In the genomic region with DNA sequence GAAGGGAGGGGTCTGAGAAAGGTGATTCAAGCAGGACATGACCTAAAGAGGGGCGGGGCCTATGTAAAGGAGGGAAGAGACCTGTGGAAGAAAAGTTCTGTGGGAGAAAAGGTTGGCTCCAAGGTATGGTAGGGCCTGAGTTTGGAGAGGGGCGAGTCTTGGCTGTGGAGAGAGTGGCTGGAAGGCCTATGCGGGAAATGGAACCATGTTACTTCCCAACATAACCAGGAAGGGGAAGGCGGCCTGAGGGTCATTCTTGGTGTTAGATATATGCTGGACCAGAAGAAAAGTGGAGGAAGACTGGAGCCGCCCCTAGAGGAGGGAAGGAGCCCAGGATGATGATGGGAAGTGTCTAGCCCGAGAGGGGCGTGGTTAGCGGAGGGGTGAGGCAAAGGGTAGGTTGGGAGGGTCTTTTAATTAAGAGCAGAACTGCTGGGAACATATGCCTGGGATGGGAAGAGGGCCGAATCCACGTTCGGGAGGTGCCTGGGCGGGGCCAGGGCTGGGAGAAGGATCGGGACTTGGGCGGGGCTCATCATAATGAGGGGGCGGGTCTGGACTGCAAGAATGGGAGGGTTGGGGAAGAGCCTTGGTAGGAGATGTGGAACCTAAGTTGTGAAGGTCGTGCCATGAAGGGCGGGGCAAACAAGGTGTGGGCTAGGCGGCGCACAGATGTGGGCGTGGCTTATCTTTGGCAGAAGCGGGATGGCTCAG, we compare ENCODE assay signal across 8 mouse cellular contexts. TPM values are rescaled to one million over a fixed set of nuclear protein-coding genes. Genes with fewer than 3 reads are reported as not detected.
DNase-seq lines count a peak whose midpoint lies in the region; ATAC-seq and TF ChIP-seq lines count a peak whose summit lies in the region.

No protein-coding gene starts in this region.

- in situ Hi-C loops in CH12.LX (cut with MboI; ENCODE audit: low pct_ligation_motif_present, low pct_unique_long_range_greater_than_20kb, low sequenced_read_pairs) = no loop called here

- peak; percentile 26 for ATAC-seq in embryonic facial prominence, embryonic 13.5 days (ENCODE audit: insufficient number of reproducible peaks, insufficient read depth, low FRiP score, low TSS enrichment, low read depth)
- ATAC-seq in intestine, embryonic 16.5 days = peak; percentile 59
- peak; percentile 39 for ATAC-seq in lung, postnatal 0 days

- H3K4me3 ChIP-seq in CH12.LX (replicated peaks in 1 of 3; ENCODE audit: low read depth in 2 of 3, low read length in 2 of 3, poor library complexity in 1 of 3) = peak overlapping the region; percentile 34 to 76 (median 49)
- peak overlapping the region; percentile 91 for H3K4me3 ChIP-seq in embryonic facial prominence, embryonic 13.5 days
- H3K4me3 ChIP-seq in intestine, embryonic 16.5 days (ENCODE audit: low read length) = peak overlapping the region; percentile 74
- peak overlapping the region; percentile 80 for H3K4me3 ChIP-seq in lung, postnatal 0 days (ENCODE audit: low read depth, low read length)

- H3K9ac ChIP-seq in CH12.LX (ENCODE audit: insufficient read depth, low read depth) = no peak overlapping the region; the same call in 1 of the 2 replicates
- 0 out of 2 replicates have a peak overlapping the region, but pooled peaks have one; percentile 95 for H3K9ac ChIP-seq in embryonic facial prominence, embryonic 13.5 days
- H3K9ac ChIP-seq in intestine, embryonic 16.5 days (ENCODE audit: low read depth, low read length) = peak overlapping the region; percentile 34; the same call in 1 of the 2 replicates
- H3K9ac ChIP-seq in lung, postnatal 0 days (replicated peaks; ENCODE audit: low read depth) = no peak overlapping the region

- H3K9me3 ChIP-seq in CH12.LX (replicated peaks; ENCODE audit: low read length) = no peaks in the 10 kb centered on the region
- no peaks in the 10 kb centered on the region for H3K9me3 ChIP-seq in embryonic facial prominence, embryonic 13.5 days
- H3K9me3 ChIP-seq in intestine, embryonic 16.5 days (ENCODE audit: control insufficient read depth, low read length) = no peaks in the 10 kb centered on the region
- H3K9me3 ChIP-seq in lung, postnatal 0 days (ENCODE audit: low read length) = no peaks in the 10 kb centered on the region

- TF ChIP-seq RAD21 in CH12.LX (IDR thresholded peaks at IDR 0.05; ENCODE audit: low read depth, low read length) = no peak

- H3K4me1 ChIP-seq in CH12.LX (ENCODE audit: control insufficient read depth in 1 of 2, insufficient read depth in 2 of 2) = peaks cover 0 to 26% of the 10 kb centered on the region in 2 experiments; a peak in 2 of 4 replicates
- peaks cover 15% of the 10 kb centered on the region for H3K4me1 ChIP-seq in embryonic facial prominence, embryonic 13.5 days
- peaks cover 12% of the 10 kb centered on the region for H3K4me1 ChIP-seq in intestine, embryonic 16.5 days (ENCODE audit: control insufficient read depth, insufficient read depth, low read length)
- peaks cover 6% of the 10 kb centered on the region; the same call in 1 of the 2 replicates for H3K4me1 ChIP-seq in lung, postnatal 0 days (ENCODE audit: insufficient read depth, low read depth, low read length)

- peaks cover 0 to 17% of the 10 kb centered on the region in 2 experiments for H3K36me3 ChIP-seq in CH12.LX (replicated peaks in 1 of 2; ENCODE audit: control insufficient read depth in 1 of 2, insufficient read depth in 1 of 2, low read length in 1 of 2)
- H3K36me3 ChIP-seq in embryonic facial prominence, embryonic 13.5 days = no peaks in the 10 kb centered on the region
- H3K36me3 ChIP-seq in intestine, embryonic 16.5 days (ENCODE audit: control insufficient read depth, insufficient read depth, low read length) = no peaks in the 10 kb centered on the region
- no peaks in the 10 kb centered on the region for H3K36me3 ChIP-seq in lung, postnatal 0 days (ENCODE audit: insufficient read depth, low read length)

- peak; percentile 78 for TF ChIP-seq POLR2A in CH12.LX (IDR thresholded peaks at IDR 0.05; ENCODE audit: low read depth, low read length)

- H3K27me3 ChIP-seq in CH12.LX (replicated peaks) = peaks cover 41% of the 10 kb centered on the region
- no peaks in the 10 kb centered on the region for H3K27me3 ChIP-seq in embryonic facial prominence, embryonic 13.5 days
- H3K27me3 ChIP-seq in intestine, embryonic 16.5 days (replicated peaks; ENCODE audit: control insufficient read depth, insufficient read depth, low read length) = no peaks in the 10 kb centered on the region
- H3K27me3 ChIP-seq in lung, postnatal 0 days (replicated peaks; ENCODE audit: insufficient read depth, low read length) = no peaks in the 10 kb centered on the region

- 4% methylated on average over 21 of the region's 21 CpGs for WGBS in embryonic facial prominence, embryonic 13.5 days
- 3% methylated on average over 21 of the region's 21 CpGs for WGBS in intestine, embryonic 16.5 days
- 2% methylated on average over 21 of the region's 21 CpGs for WGBS in lung, postnatal 0 days

- TF ChIP-seq EP300 in CH12.LX (IDR thresholded peaks at IDR 0.05; ENCODE audit: low read length) = no peak
- no peak; the same call in none of the 2 replicates for TF ChIP-seq EP300 in lung, postnatal 0 days (IDR thresholded peaks at IDR 0.05)

- peak; percentile 51 to 67 for DNase-seq in adrenal gland, adult (ENCODE audit: inconsistent age in 2 of 2, low spot score in 1 of 2)
- DNase-seq in adrenal gland, adult 8-10 months = no peak
- DNase-seq in CH12.LX (ENCODE audit: extremely low read depth) = peak; percentile 92
- DNase-seq in lung, postnatal 0 days (ENCODE audit: low spot score) = peak; percentile 74
- peak; percentile 72 for DNase-seq in testis, postnatal 14 days (ENCODE audit: low spot score)
- no peak for DNase-seq in adrenal gland, adult 18-20 months (ENCODE audit: low spot score in 2 of 2)

- H3K79me2 ChIP-seq in CH12.LX (replicated peaks; ENCODE audit: control insufficient read depth, extremely low read depth, insufficient read depth, poor library complexity, severe bottlenecking) = no peaks in the 10 kb centered on the region

- peak overlapping the region; percentile 8; the same call in 1 of the 2 replicates for H3K27ac ChIP-seq in CH12.LX (ENCODE audit: insufficient read depth, low read depth)
- H3K27ac ChIP-seq in embryonic facial prominence, embryonic 13.5 days = peak overlapping the region; percentile 55
- H3K27ac ChIP-seq in intestine, embryonic 16.5 days (ENCODE audit: low read length) = peak overlapping the region; percentile 52
- peak overlapping the region; percentile 57 for H3K27ac ChIP-seq in lung, postnatal 0 days (ENCODE audit: low read length)

- no peak for TF ChIP-seq CTCF in CH12.LX (conservative IDR thresholded peaks at IDR 0.05 in 1 of 2, IDR thresholded peaks at IDR 0.05 in 1 of 2; ENCODE audit: low read depth in 2 of 2, low read length in 2 of 2)
- TF ChIP-seq CTCF in lung, postnatal 0 days (IDR thresholded peaks at IDR 0.05) = no peak

- peak overlapping the region; percentile 72 for H3K4me2 ChIP-seq in CH12.LX (ENCODE audit: insufficient read depth, low read depth, poor library complexity, severe bottlenecking)
- peak overlapping the region; percentile 88 for H3K4me2 ChIP-seq in embryonic facial prominence, embryonic 13.5 days
- peak overlapping the region; percentile 91 for H3K4me2 ChIP-seq in intestine, embryonic 16.5 days (ENCODE audit: low read depth, low read length)
- H3K4me2 ChIP-seq in lung, postnatal 0 days (replicated peaks; ENCODE audit: low read depth, low read length) = peak overlapping the region; percentile 91

- dilution Hi-C loops in CH12.LX (cut with MboI; ENCODE audit: extremely low pct_ligation_motif_present, extremely low pct_unique_long_range_greater_than_20kb, low sequenced_read_pairs) = no loop called here

RNA-seq across cellular contexts. Expression of gene Klhl26, which starts 0.7 kb away (rescaled TPM):
- 10 to 100 TPM; 27.3 to 35.8 (median 30.6) TPM for total RNA-seq in adrenal gland, adult 8-10 months (2022)
- total RNA-seq in CH12.LX (2012; rRNA removed) (10.2 and 15.6 TPM in 2 replicates), CH12.LX (2014; rRNA removed) (3.7 and 4.7 TPM in 2 replicates)
- 4.9 and 6.0 TPM in 2 replicates for polyA plus RNA-seq in CH12.LX (2012; ENCODE audit: insufficient read length, low read depth)
- 28.2 and 30.8 TPM in 2 replicates for polyA plus RNA-seq in embryonic facial prominence, embryonic 13.5 days (2015; fragmentation: Nextera tagmentation; extraction: Ambion mirVana)
- 21.2 and 21.5 TPM in 2 replicates for polyA plus RNA-seq in intestine, embryonic 16.5 days (2015; fragmentation: Nextera tagmentation; extraction: Ambion mirVana)
- polyA plus RNA-seq in lung, postnatal 0 days (2015; fragmentation: Nextera tagmentation; extraction: Ambion mirVana) = 19.0 and 21.6 TPM in 2 replicates
- 10 to 100 TPM; 26.0 to 27.0 TPM for total RNA-seq in adrenal gland, adult 18-20 months (2021)

RNA-seq across cellular contexts. Expression of gene Tmem59l, which starts 9.7 kb away (rescaled TPM):
- total RNA-seq in adrenal gland, adult 8-10 months (2022) = 10 to 100 TPM; 27.2 to 44.6 (median 31.0) TPM
- total RNA-seq in CH12.LX (2012; rRNA removed) = not detected in 2 replicates
- total RNA-seq in CH12.LX (2014; rRNA removed) = not detected in 2 replicates
- polyA plus RNA-seq in CH12.LX (2012; ENCODE audit: insufficient read length, low read depth) = not detected in 2 replicates
- polyA plus RNA-seq in embryonic facial prominence, embryonic 13.5 days (2015; fragmentation: Nextera tagmentation; extraction: Ambion mirVana) = 32.3 and 34.8 TPM in 2 replicates
- polyA plus RNA-seq in intestine, embryonic 16.5 days (2015; fragmentation: Nextera tagmentation; extraction: Ambion mirVana) = 2.9 and 3.3 TPM in 2 replicates
- polyA plus RNA-seq in lung, postnatal 0 days (2015; fragmentation: Nextera tagmentation; extraction: Ambion mirVana) = 4.1 and 5.2 TPM in 2 replicates
- 10 to 100 TPM; 20.4 to 26.4 TPM for total RNA-seq in adrenal gland, adult 18-20 months (2021)

RNA-seq across cellular contexts. Expression of gene Crlf1, which starts 15.5 kb away (rescaled TPM):
- total RNA-seq in adrenal gland, adult 8-10 months (2022) = 1 to 10 TPM in 1 of 4 experiments, under 1 TPM in 2, not detected in 1; 0.51 to 1.5 (median 0.59) TPM
- total RNA-seq in CH12.LX (2012; rRNA removed) = 1.1 and 1.2 TPM in 2 replicates
- 0.42 TPM in 2 replicates for total RNA-seq in CH12.LX (2014; rRNA removed)
- polyA plus RNA-seq in CH12.LX (2012; ENCODE audit: insufficient read length, low read depth) = 0.44 and 0.78 TPM in 2 replicates
- polyA plus RNA-seq in embryonic facial prominence, embryonic 13.5 days (2015; fragmentation: Nextera tagmentation; extraction: Ambion mirVana) = 152 and 159 TPM in 2 replicates
- 1.6 and 1.7 TPM in 2 replicates for polyA plus RNA-seq in intestine, embryonic 16.5 days (2015; fragmentation: Nextera tagmentation; extraction: Ambion mirVana)
- polyA plus RNA-seq in lung, postnatal 0 days (2015; fragmentation: Nextera tagmentation; extraction: Ambion mirVana) = 98.7 and 112 TPM in 2 replicates
- 1 to 10 TPM in 1 of 2 experiments, under 1 TPM in 1; 0.74 to 1.6 TPM for total RNA-seq in adrenal gland, adult 18-20 months (2021)

RNA-seq across cellular contexts. Expression of gene Rex1bd, which starts 29.1 kb away (rescaled TPM):
- 100 to 1,000 TPM; 126 to 165 (median 148) TPM for total RNA-seq in adrenal gland, adult 8-10 months (2022)
- 87.3 and 90.0 TPM in 2 replicates for total RNA-seq in CH12.LX (2012; rRNA removed)
- total RNA-seq in CH12.LX (2014; rRNA removed) = 43.3 and 47.8 TPM in 2 replicates
- 38.4 and 59.9 TPM in 2 replicates for polyA plus RNA-seq in CH12.LX (2012; ENCODE audit: insufficient read length, low read depth)
- 169 and 178 TPM in 2 replicates for polyA plus RNA-seq in embryonic facial prominence, embryonic 13.5 days (2015; fragmentation: Nextera tagmentation; extraction: Ambion mirVana)
- polyA plus RNA-seq in intestine, embryonic 16.5 days (2015; fragmentation: Nextera tagmentation; extraction: Ambion mirVana) = 130 and 137 TPM in 2 replicates
- 103 and 117 TPM in 2 replicates for polyA plus RNA-seq in lung, postnatal 0 days (2015; fragmentation: Nextera tagmentation; extraction: Ambion mirVana)
- total RNA-seq in adrenal gland, adult 18-20 months (2021) = 100 to 1,000 TPM; 155 to 174 TPM

RNA-seq across cellular contexts. Expression of gene Uba52, which starts 33.2 kb away (rescaled TPM):
- total RNA-seq in adrenal gland, adult 8-10 months (2022) = 1,000 to 10,000 TPM; 1,217 to 1,378 (median 1,304) TPM
- total RNA-seq in CH12.LX (2012; rRNA removed) (3,341 and 3,407 TPM in 2 replicates), CH12.LX (2014; rRNA removed) (1,091 and 1,181 TPM in 2 replicates)
- 1,199 and 1,372 TPM in 2 replicates for polyA plus RNA-seq in CH12.LX (2012; ENCODE audit: insufficient read length, low read depth)
- 987 and 1,032 TPM in 2 replicates for polyA plus RNA-seq in embryonic facial prominence, embryonic 13.5 days (2015; fragmentation: Nextera tagmentation; extraction: Ambion mirVana)
- 991 TPM in 2 replicates for polyA plus RNA-seq in intestine, embryonic 16.5 days (2015; fragmentation: Nextera tagmentation; extraction: Ambion mirVana)
- 723 and 836 TPM in 2 replicates for polyA plus RNA-seq in lung, postnatal 0 days (2015; fragmentation: Nextera tagmentation; extraction: Ambion mirVana)
- 1,000 to 10,000 TPM; 1,449 to 1,570 TPM for total RNA-seq in adrenal gland, adult 18-20 months (2021)

Comparison
In these comparisons a context has a peak if more than half of its experiments do, and no peak if none do; other contexts are left out.
1. DNase-seq: peak in adrenal gland, adult (2 of 2), CH12.LX (single experiment), lung, postnatal 0 days (single experiment) and testis, postnatal 14 days (single experiment); none in adrenal gland, adult 8-10 months (single experiment) and adrenal gland, adult 18-20 months (0 of 2).
2. H3K9ac ChIP-seq: peak in embryonic facial prominence, embryonic 13.5 days (single experiment) and intestine, embryonic 16.5 days (single experiment); none in CH12.LX (single experiment) and lung, postnatal 0 days (single experiment).
3. RNA of gene Crlf1, which starts 15.5 kb away (polyA plus RNA-seq): 152 to 159 TPM in embryonic facial prominence, embryonic 13.5 days and 98.7 to 112 TPM in lung, postnatal 0 days; 1.6 to 1.7 TPM in intestine, embryonic 16.5 days and 0.44 to 0.78 TPM in CH12.LX; every median in the first group is over 10 times any median in the second.
4. Peak in every context shown above with its lines, with median percentiles within 50 percentile points of each other: H3K27ac ChIP-seq, H3K4me2 ChIP-seq, H3K4me3 ChIP-seq and ATAC-seq.